Mouse (Mus musculus): ENCODE results near the gene Asb18.

DNA sequence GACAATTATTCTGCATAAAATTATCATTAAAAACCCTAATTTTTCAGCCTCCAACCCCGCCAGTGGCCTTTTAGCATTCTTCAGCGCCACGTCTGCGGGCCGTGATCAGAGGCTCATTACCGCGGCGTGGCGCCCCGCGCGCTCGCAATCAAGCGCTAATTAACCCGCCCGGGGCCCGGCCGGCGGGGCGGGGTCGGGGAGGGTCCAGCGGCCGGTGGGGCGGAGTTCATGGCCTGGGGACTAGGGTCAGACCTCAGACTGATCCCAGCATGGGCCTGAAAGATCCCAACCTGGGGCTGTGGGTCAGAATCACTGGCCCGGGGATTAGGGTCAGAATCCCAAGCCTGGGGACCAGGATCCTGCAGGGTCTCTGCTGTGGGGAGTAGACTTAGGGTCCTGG is 22.2 kb downstream of the Asb18 start:
- TF ChIP-seq EP300 (IDR thresholded peaks at IDR 0.05; ENCODE audit: low read depth) (no peak), CTCF (IDR thresholded peaks at IDR 0.05; ENCODE audit: low read depth) (no peak)

All from heart, postnatal 0 days (tissue).